In genomic region chr2:180597490-180597889, GRCm38 (mm10) we compare ENCODE assay signal across 9 mouse cellular contexts. TPM values are rescaled to one million over a fixed set of nuclear protein-coding genes. Genes with fewer than 3 reads are reported as not detected.
DNase-seq lines count a peak whose midpoint lies in the region; ATAC-seq lines count a peak whose summit lies in the region.
"Had no signal": no experiment of that assay in that cellular context is flagged by ENCODE, and none has a peak within 500 bp of the region (broad histone marks: within the 10 kb centered on the region; RNA-seq: fewer than 3 reads in every experiment).

TSS of gene Col9a3 (plus strand) at chr2:180597790.

- H3K9ac ChIP-seq in embryonic facial prominence, embryonic 11.5 days (replicated peaks; ENCODE audit: low read length) = peak within 1 kb of the TSS; percentile 53; the same call in 1 of the 2 replicates
- H3K9ac ChIP-seq in hindbrain, embryonic 11.5 days (ENCODE audit: low read depth, low read length) = peak within 1 kb of the TSS; percentile 50
- H3K9ac ChIP-seq in midbrain, embryonic 13.5 days (replicated peaks) = peak within 1 kb of the TSS; percentile 60

- H3K9me3 ChIP-seq in embryonic facial prominence, embryonic 11.5 days (replicated peaks; ENCODE audit: control insufficient read depth, low read length) = no peaks in the 10 kb centered on the region
- no peaks in the 10 kb centered on the region for H3K9me3 ChIP-seq in hindbrain, embryonic 11.5 days (ENCODE audit: control insufficient read depth, low read length)
- H3K9me3 ChIP-seq in midbrain, embryonic 13.5 days = no peaks in the 10 kb centered on the region

- peaks cover 4% of the 10 kb centered on the region; the same call in 1 of the 2 replicates for H3K4me1 ChIP-seq in embryonic facial prominence, embryonic 11.5 days (ENCODE audit: control insufficient read depth, insufficient read depth, low read length)
- H3K4me1 ChIP-seq in hindbrain, embryonic 11.5 days (replicated peaks; ENCODE audit: control insufficient read depth, insufficient read depth, low read length) = peaks cover 6% of the 10 kb centered on the region
- H3K4me1 ChIP-seq in midbrain, embryonic 13.5 days (replicated peaks) = peaks cover 26% of the 10 kb centered on the region

- no peak for DNase-seq in layer of hippocampus, postnatal 10 days (ENCODE audit: low spot score in 2 of 2)
- DNase-seq in layer of hippocampus, adult 11-12 months (ENCODE audit: low spot score) = no peak
- no peak for DNase-seq in embryonic facial prominence, embryonic 11.5 days (ENCODE audit: low spot score)
- no peak for DNase-seq in hindbrain, embryonic 11.5 days (ENCODE audit: low spot score)
- no peak for DNase-seq in adrenal gland, adult 18-20 months (ENCODE audit: low spot score in 2 of 2)
- no peak for DNase-seq in embryo, embryonic 10 days (ENCODE audit: low spot score)
- DNase-seq in kidney, postnatal 36 days = no peak
- DNase-seq: cerebellum, adult 8-10 months had no signal

- H3K4me2 ChIP-seq in embryonic facial prominence, embryonic 11.5 days (ENCODE audit: low read depth, low read length) = peak within 1 kb of the TSS; percentile 67
- peak within 1 kb of the TSS; percentile 63 for H3K4me2 ChIP-seq in hindbrain, embryonic 11.5 days (replicated peaks; ENCODE audit: low read depth, low read length)
- H3K4me2 ChIP-seq in midbrain, embryonic 13.5 days (replicated peaks) = peak within 1 kb of the TSS; percentile 63

- H3K36me3 ChIP-seq in embryonic facial prominence, embryonic 11.5 days (replicated peaks; ENCODE audit: control insufficient read depth, insufficient read depth, low read depth, low read length) = peaks cover 7% of the 10 kb centered on the region
- H3K36me3 ChIP-seq in hindbrain, embryonic 11.5 days (ENCODE audit: control insufficient read depth, insufficient read depth, low read length) = peaks cover 7% of the 10 kb centered on the region
- peaks cover 35% of the 10 kb centered on the region for H3K36me3 ChIP-seq in midbrain, embryonic 13.5 days

- H3K27me3 ChIP-seq in embryonic facial prominence, embryonic 11.5 days (ENCODE audit: control insufficient read depth, insufficient read depth, low read length) = no peaks in the 10 kb centered on the region
- peaks cover 6% of the 10 kb centered on the region for H3K27me3 ChIP-seq in hindbrain, embryonic 11.5 days (ENCODE audit: control insufficient read depth, insufficient read depth, low read length)
- H3K27me3 ChIP-seq in midbrain, embryonic 13.5 days = peaks cover 38% of the 10 kb centered on the region

- no peak for ATAC-seq in embryonic facial prominence, embryonic 11.5 days (replicated peaks; ENCODE audit: insufficient number of reproducible peaks, low FRiP score, low TSS enrichment, low read depth)
- no peak for ATAC-seq in hindbrain, embryonic 11.5 days (ENCODE audit: low FRiP score)
- ATAC-seq in midbrain, embryonic 13.5 days = no peak

- H3K27ac ChIP-seq in embryonic facial prominence, embryonic 11.5 days (replicated peaks; ENCODE audit: low read depth, low read length) = no peak within 1 kb of the TSS
- H3K27ac ChIP-seq in hindbrain, embryonic 11.5 days (ENCODE audit: low read depth, low read length) = no peak within 1 kb of the TSS
- peak within 1 kb of the TSS; percentile 19; the same call in 1 of the 2 replicates for H3K27ac ChIP-seq in midbrain, embryonic 13.5 days

- WGBS in embryonic facial prominence, embryonic 11.5 days = 47% methylated on average over 4 of the region's 4 CpGs
- 46% methylated on average over 4 of the region's 4 CpGs for WGBS in hindbrain, embryonic 11.5 days
- 50% methylated on average over 4 of the region's 4 CpGs for whole genome bisulfite sequencing in midbrain, embryonic 13.5 days

- peak within 1 kb of the TSS; percentile 23 for H3K4me3 ChIP-seq in embryonic facial prominence, embryonic 11.5 days (ENCODE audit: low read depth, low read length)
- H3K4me3 ChIP-seq in hindbrain, embryonic 11.5 days (ENCODE audit: low read depth, low read length) = peak within 1 kb of the TSS; percentile 27
- H3K4me3 ChIP-seq in midbrain, embryonic 13.5 days (replicated peaks) = peak within 1 kb of the TSS; percentile 37

RNA-seq across cellular contexts. Expression of gene Col9a3, which starts in this region (rescaled TPM):
- total RNA-seq in layer of hippocampus, postnatal 10 days (2021) = 10 to 100 TPM; 26.4 to 39.4 TPM
- 11.5 and 15.6 TPM in 2 replicates for polyA plus RNA-seq in embryonic facial prominence, embryonic 11.5 days (2014; fragmentation: Nextera tagmentation; extraction: Ambion mirVana)
- 22.3 and 22.6 TPM in 2 replicates for polyA plus RNA-seq in hindbrain, embryonic 11.5 days (2014; fragmentation: Nextera tagmentation; extraction: Ambion mirVana)
- 17.5 and 17.9 TPM in 2 replicates for polyA plus RNA-seq in midbrain, embryonic 13.5 days (2015; fragmentation: Nextera tagmentation; extraction: Ambion mirVana)
- total RNA-seq in adrenal gland, adult 18-20 months (2021) = under 1 TPM; 0.17 to 0.38 TPM

Comparison
In these comparisons a context has a peak if more than half of its experiments do, and no peak if none do; other contexts are left out.
1. RNA of gene Col9a3 (total RNA-seq): 26.4 to 39.4 TPM in layer of hippocampus, postnatal 10 days; 0.17 to 0.38 TPM in adrenal gland, adult 18-20 months; every median in the first group is over 10 times any median in the second.
2. Peak in every context shown above with its lines, with median percentiles within 50 percentile points of each other: H3K4me2 ChIP-seq, H3K4me3 ChIP-seq and H3K9ac ChIP-seq.